Mouse (Mus musculus): ENCODE data around the gene Magi1. TPM values are rescaled to one million over a fixed set of nuclear protein-coding genes. Genes with fewer than 3 reads are reported as not detected.
"Not testable (repeated sequence)": the region's sequence is repeated elsewhere in the genome, so short reads cannot be mapped to it uniquely, and the experiment has no call there.

Gene Magi1
- total and polyA plus RNA-seq, 2 experiments from 2014 or later: 27.6 to 45.4 TPM

- Histone ChIP-seq H3K4me1 (ENCODE audit: insufficient read depth, low read length) (no peaks in the 10 kb centered on the region), H3K9me3 (ENCODE audit: low read length) (no peaks in the 10 kb centered on the region), H3K36me3 (ENCODE audit: insufficient read depth, low read length) (no peaks in the 10 kb centered on the region), H3K9ac (replicated peaks; ENCODE audit: low read length, poor library complexity, severe bottlenecking) (no peak overlapping the region), H3K27me3 (ENCODE audit: insufficient read depth, low read length) (no peaks in the 10 kb centered on the region), H3K27ac (ENCODE audit: low read depth, low read length) (no peak overlapping the region), H3K4me2 (ENCODE audit: low read depth, low read length, poor library complexity, severe bottlenecking) (no peak overlapping the region), H3K4me3 (ENCODE audit: low read depth, low read length) (no peak overlapping the region)
- DNase-seq (ENCODE audit: low spot score): no peak
- no peak for TF ChIP-seq CTCF (IDR thresholded peaks at IDR 0.05)
- ATAC-seq (ENCODE audit: low FRiP score): no peak
- 81% methylated on average over 8 of the region's 8 CpGs for WGBS
Measured at GRCm38 (mm10) chr6:93648581-93649230, 635.0 kb downstream of the Magi1 start.

- H3K36me3 ChIP-seq (ENCODE audit: insufficient read depth, low read length); H3K4me2 ChIP-seq (ENCODE audit: low read depth, low read length, poor library complexity, severe bottlenecking); H3K9ac ChIP-seq (replicated peaks; ENCODE audit: low read length, poor library complexity, severe bottlenecking); H3K27ac ChIP-seq (ENCODE audit: low read depth, low read length); H3K27me3 ChIP-seq (ENCODE audit: insufficient read depth, low read length); DNase-seq (ENCODE audit: low spot score); ATAC-seq (ENCODE audit: low FRiP score); H3K4me3 ChIP-seq (ENCODE audit: low read depth, low read length); H3K9me3 ChIP-seq (ENCODE audit: low read length); H3K4me1 ChIP-seq (ENCODE audit: insufficient read depth, low read length): not testable (repeated sequence)
- 71% methylated on average over 5 of the region's 5 CpGs for WGBS
Measured at GRCm38 (mm10) chr6:93629735-93630291, 653.9 kb downstream of the Magi1 start.

GRCm38 (mm10) chr6:93627200-93627599 is 656.5 kb downstream of the Magi1 start:
- no peak for TF ChIP-seq CTCF (IDR thresholded peaks at IDR 0.05)
- Histone ChIP-seq H3K27ac (ENCODE audit: low read depth, low read length) (no peak overlapping the region), H3K27me3 (ENCODE audit: insufficient read depth, low read length) (no peaks in the 10 kb centered on the region), H3K9me3 (ENCODE audit: low read length) (no peaks in the 10 kb centered on the region), H3K4me1 (ENCODE audit: insufficient read depth, low read length) (no peaks in the 10 kb centered on the region), H3K9ac (replicated peaks; ENCODE audit: low read length, poor library complexity, severe bottlenecking) (no peak overlapping the region), H3K4me3 (ENCODE audit: low read depth, low read length) (no peak overlapping the region), H3K36me3 (ENCODE audit: insufficient read depth, low read length) (no peaks in the 10 kb centered on the region), H3K4me2 (ENCODE audit: low read depth, low read length, poor library complexity, severe bottlenecking) (no peak overlapping the region)
- DNase-seq (ENCODE audit: low spot score): no peak
- WGBS: 92% methylated on average over 5 of the region's 5 CpGs
- ATAC-seq (ENCODE audit: low FRiP score): no peak

Other genes with a start within 250 kb of the Magi1 start
- gene Slc25a26, start 216.4 kb upstream of the Magi1 start, total RNA-seq (2014; rRNA removed): 11.8 and 19.2 TPM in 2 replicates
- 10.7 and 11.5 TPM in 2 replicates for gene Slc25a26, start 216.4 kb upstream of the Magi1 start, polyA plus RNA-seq (2015; fragmentation: Nextera tagmentation; extraction: Ambion mirVana)

Measured in midbrain, postnatal 0 days (tissue).